Mouse (Mus musculus) limb, embryonic 14.5 days (tissue): Measurements from ENCODE around the gene Erp44. TPM values are rescaled to one million over a fixed set of nuclear protein-coding genes. Genes with fewer than 3 reads are reported as not detected.

Experiments
- ATAC-seq: fragments of 200-750 bp; cut with Nextera tagmentation; 2 replicates; pipeline ENCODE4 v1.8.0; 2017; ENCODE audit warnings: low read depth, moderate number of reproducible peaks, moderate TSS enrichment; ENCODE audit not compliant: low FRiP score
- DNase-seq: peaks from one replicate; pipeline ENCODE4 v3.0.0-alpha.2; 2015; ENCODE audit warnings: low spot score
- H3K27ac ChIP-seq: fragments of 300-500 bp; sonication (generic); replicated peaks from 2 replicates; pipeline ENCODE4 v1.5.1; 2014; ENCODE audit warnings: low read depth, mild to moderate bottlenecking, low read length, moderate library complexity, mixed read lengths
- H3K27me3 ChIP-seq: fragments of 300-500 bp; sonication (generic); 2 replicates; pipeline ENCODE4 v1.6.1; 2014; ENCODE audit warnings: low read length, mixed read lengths; ENCODE audit not compliant: control insufficient read depth, insufficient read depth
- H3K36me3 ChIP-seq: fragments of 300-500 bp; sonication (generic); 2 replicates; pipeline ENCODE4 v1.6.1; 2014; ENCODE audit warnings: mild to moderate bottlenecking, low read length, moderate library complexity, mixed read lengths; ENCODE audit not compliant: control insufficient read depth, insufficient read depth
- H3K4me1 ChIP-seq: fragments of 300-500 bp; sonication (generic); 2 replicates; pipeline ENCODE4 v1.6.1; 2014; ENCODE audit warnings: antibody characterized with exemption, low read length, mixed read lengths; ENCODE audit not compliant: control insufficient read depth, insufficient read depth
- H3K4me2 ChIP-seq: fragments of 300-500 bp; sonication (generic); replicated peaks from 2 replicates; pipeline ENCODE4 v1.6.1; 2014; ENCODE audit warnings: low read depth, mild to moderate bottlenecking, low read length, moderate library complexity; ENCODE audit not compliant: severe bottlenecking
- H3K4me3 ChIP-seq: fragments of 300-500 bp; sonication (generic); replicated peaks from 2 replicates; pipeline ENCODE4 v1.5.1; 2014; ENCODE audit warnings: low read length
- H3K9ac ChIP-seq: fragments of 300-500 bp; sonication (generic); 2 replicates; pipeline ENCODE4 v1.6.1; 2014; ENCODE audit warnings: mild to moderate bottlenecking, low read depth, low read length, moderate library complexity; ENCODE audit not compliant: severe bottlenecking
- H3K9me3 ChIP-seq: fragments of 300-500 bp; sonication (generic); 2 replicates; pipeline ENCODE4 v1.6.1; 2016; ENCODE audit warnings: low read length; ENCODE audit not compliant: control insufficient read depth
- POLR2A ChIP-seq: fragments of 200-500 bp; IDR thresholded peaks from 2 replicates; pipeline ENCODE4 v1.8.0; 2012; ENCODE audit warnings: inconsistent platforms, mild to moderate bottlenecking, moderate library complexity, borderline replicate concordance; ENCODE audit not compliant: insufficient read depth, insufficient read length; ENCODE audit errors: extremely low read depth
- WGBS: fragments of 180-500 bp; shearing (Covaris S2); extraction: QIAGEN DNeasy Blood & Tissue Kit; methylation state at CpG from one replicate; pipeline ENCODE4 v1.1.7; 2014; 5-methylcytosine and 5-hydroxymethylcytosine counted together
- polyA plus RNA-seq, 2 experiments: library from polyadenylated mRNA; depleted of rRNA in 1 of 2; stranded (reverse) in 1 of 2; unstranded in 1 of 2; fragments of >200 nt; fragmentation: Nextera tagmentation in 1 of 2; extraction: Ambion mirVana in 1 of 2; gene quantifications; 2 replicates each; pipeline versions ENCODE4 v1.2.1 to v1.2.3; 2012 to 2014

Gene Erp44
- polyA plus RNA-seq, 2 experiments: 44.9 to 84.6 TPM

DNA sequence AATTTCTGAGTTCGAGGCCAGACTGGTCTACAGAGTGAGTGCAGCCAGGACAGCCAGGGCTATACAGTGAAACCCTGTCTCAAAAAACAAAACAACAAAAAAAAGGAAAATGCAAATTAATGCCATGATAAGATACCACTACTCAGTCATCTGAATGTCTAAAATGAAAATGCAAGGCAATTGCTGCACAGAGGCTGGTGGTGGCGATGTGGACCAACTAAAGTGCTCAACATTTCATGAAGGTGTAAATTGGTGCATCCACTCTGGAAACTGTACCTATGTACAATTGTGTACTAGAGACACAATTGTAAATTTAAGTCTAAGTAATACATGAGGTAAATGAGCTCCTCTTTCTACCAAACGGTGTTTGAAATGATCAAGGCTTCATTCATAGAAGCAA is 36.7 kb upstream of the Erp44 start:
- Histone ChIP-seq H3K4me2 (no peak overlapping the region), H3K27ac (no peak overlapping the region), H3K4me1 (no peaks in the 10 kb centered on the region), H3K9me3 (no peaks in the 10 kb centered on the region), H3K9ac (no peak overlapping the region), H3K27me3 (no peaks in the 10 kb centered on the region), H3K36me3 (no peaks in the 10 kb centered on the region), H3K4me3 (no peak overlapping the region)
- DNase-seq (no peak), ATAC-seq (no peak)
- TF ChIP-seq POLR2A: no peak
- WGBS: 86% methylated on average over 3 of the region's 3 CpGs

DNA sequence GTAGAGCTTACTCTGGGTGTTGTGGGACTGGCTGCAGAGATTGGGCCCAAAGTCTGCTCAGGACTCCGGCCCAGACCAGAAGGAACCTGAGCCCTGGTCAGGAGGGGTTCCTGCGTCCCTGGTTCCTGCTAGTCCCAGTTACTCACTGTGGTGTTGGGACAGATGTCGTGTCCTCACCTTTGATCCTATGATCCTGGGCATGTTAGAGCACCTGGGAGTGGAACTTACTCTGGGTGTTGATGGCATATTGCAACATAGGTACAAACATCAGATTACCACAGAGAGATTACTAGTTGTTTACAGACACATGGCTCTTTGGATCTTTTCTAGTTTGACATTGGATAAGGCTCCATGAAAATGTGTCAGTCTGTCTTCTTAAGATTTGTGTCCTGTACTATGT is 35.5 kb upstream of the Erp44 start:
- no peak overlapping the region for H3K9ac ChIP-seq
- TF ChIP-seq POLR2A: no peak
- DNase-seq (no peak), ATAC-seq (no peak)
- no peaks in the 10 kb centered on the region for H3K27me3 ChIP-seq
- H3K4me3 ChIP-seq: no peak overlapping the region
- no peaks in the 10 kb centered on the region for H3K36me3 ChIP-seq
- no peak overlapping the region for H3K4me2 ChIP-seq
- H3K4me1 ChIP-seq: no peaks in the 10 kb centered on the region
- no peaks in the 10 kb centered on the region for H3K9me3 ChIP-seq
- H3K27ac ChIP-seq: no peak overlapping the region
- 79% methylated on average over 3 of the region's 3 CpGs for WGBS

DNA sequence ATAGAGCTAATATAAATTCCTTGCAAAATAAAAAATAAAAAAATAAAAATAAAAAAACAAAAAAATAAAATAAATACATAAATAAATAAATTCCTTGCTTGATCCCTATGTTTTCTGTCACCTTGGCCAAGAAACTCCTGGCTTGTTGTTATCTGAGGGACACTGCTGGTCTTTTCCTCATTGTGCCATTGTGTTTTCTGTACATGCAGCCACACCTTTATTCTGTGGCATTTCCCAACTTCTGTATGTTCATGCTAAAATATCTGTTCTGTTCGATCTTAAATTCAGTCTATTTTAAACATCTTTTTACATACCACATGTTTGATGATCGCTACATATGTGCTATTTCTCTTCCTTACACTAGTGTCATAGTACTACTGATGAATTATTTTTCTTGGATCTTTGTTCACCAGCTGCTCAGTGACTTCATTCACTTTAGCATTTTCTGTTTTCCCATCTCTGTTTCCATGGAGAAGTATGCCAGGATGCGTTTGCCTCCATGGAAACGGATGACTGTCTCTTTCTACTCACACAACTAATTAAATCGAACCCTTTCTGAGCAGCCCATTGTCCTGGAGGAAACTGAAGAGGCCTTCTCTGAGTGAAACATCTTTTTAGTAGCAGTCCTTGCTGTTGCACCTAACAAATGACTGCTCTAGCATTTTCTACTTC is 7.9 kb upstream of the Erp44 start:
- Histone ChIP-seq H3K36me3 (peaks cover 8% of the 10 kb centered on the region), H3K9me3 (no peaks in the 10 kb centered on the region), H3K4me2 (no peak overlapping the region), H3K9ac (no peak overlapping the region), H3K27me3 (no peaks in the 10 kb centered on the region), H3K4me3 (no peak overlapping the region), H3K4me1 (no peaks in the 10 kb centered on the region), H3K27ac (no peak overlapping the region)
- DNase-seq: no peak
- ATAC-seq: no peak
- TF ChIP-seq POLR2A: no peak
- WGBS: 85% methylated on average over 5 of the region's 5 CpGs

DNA sequence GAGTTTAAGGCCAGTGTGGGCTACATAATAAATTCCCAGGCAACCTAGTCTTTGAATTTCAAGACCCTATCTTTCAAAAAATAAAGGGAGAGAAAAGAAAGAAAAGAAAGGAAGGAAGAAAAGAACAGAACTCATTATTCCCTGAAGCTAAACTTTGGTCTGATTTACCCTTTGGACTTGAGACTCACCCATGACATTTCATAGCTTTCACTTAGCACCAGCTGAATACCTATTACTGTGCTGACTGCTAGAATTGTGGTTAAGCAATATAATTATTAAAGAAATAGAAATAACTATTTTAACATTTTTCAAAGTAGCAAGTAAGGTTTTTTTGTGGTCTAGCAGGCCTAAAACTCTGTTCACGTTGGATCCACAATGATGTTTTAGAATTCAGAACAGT is 1.8 kb upstream of the Erp44 start:
- H3K4me1 ChIP-seq: peaks cover 9% of the 10 kb centered on the region; the same call in 1 of the 2 replicates
- no peak overlapping the region for H3K9ac ChIP-seq
- H3K36me3 ChIP-seq: peaks cover 8% of the 10 kb centered on the region; the same call in 1 of the 2 replicates
- H3K4me3 ChIP-seq: no peak overlapping the region
- no peak for TF ChIP-seq POLR2A
- DNase-seq (no peak), ATAC-seq (no peak)
- no peak overlapping the region for H3K27ac ChIP-seq
- H3K27me3 ChIP-seq: no peaks in the 10 kb centered on the region
- no peaks in the 10 kb centered on the region for H3K9me3 ChIP-seq
- 92% methylated on average over 1 of the region's 1 CpGs for WGBS
- no peak overlapping the region for H3K4me2 ChIP-seq

DNA sequence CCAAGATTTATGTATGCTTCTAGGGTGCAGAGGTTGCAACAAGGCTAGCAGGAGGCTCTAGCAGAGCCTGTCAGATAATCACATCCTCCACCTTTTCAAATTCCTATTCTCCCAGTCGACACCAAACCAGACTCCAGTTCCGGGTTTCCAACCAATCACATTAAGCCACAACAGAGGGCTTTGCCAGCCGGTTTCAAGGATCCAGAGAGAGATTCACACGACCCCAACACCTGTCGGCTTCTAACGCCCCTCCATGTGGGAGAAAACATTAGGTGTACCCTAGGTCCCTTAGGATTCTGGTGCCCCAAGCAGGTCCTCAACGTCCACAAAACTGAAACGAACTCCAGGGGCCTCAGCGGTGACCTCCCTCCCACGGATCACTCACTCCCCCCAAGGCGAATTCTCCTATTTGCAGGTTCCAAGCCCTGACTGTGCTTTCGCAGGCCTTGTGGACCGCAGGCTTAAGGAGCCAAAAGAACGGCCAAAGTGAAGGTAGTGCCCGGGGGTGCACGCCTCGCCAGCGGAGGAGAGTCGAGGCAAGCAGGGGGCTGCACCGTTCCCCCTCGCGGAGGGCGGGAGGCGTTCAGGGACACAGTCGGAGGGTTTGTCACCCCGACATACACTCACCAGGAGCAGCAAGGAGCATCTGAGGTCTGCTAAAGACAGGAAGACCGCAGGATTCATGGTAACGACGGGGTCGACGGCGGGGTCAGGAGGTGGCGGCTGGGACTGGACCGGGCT is 431 bp downstream of the Erp44 start:
- H3K36me3 ChIP-seq: 0 out of 2 replicates have a peak, but pooled peaks cover 4% of the 10 kb centered on the region
- peak overlapping the region; percentile 26 for H3K27ac ChIP-seq
- no peak for TF ChIP-seq POLR2A
- H3K9ac ChIP-seq: peak overlapping the region; percentile 90
- DNase-seq: peak; percentile 29
- no peaks in the 10 kb centered on the region for H3K9me3 ChIP-seq
- peaks cover 9% of the 10 kb centered on the region; the same call in 1 of the 2 replicates for H3K4me1 ChIP-seq
- H3K4me3 ChIP-seq: peak overlapping the region; percentile 80
- no peaks in the 10 kb centered on the region for H3K27me3 ChIP-seq
- peak overlapping the region; percentile 68 for H3K4me2 ChIP-seq
- no peak; the same call in 1 of the 2 replicates for ATAC-seq
- WGBS: 1% methylated on average over 28 of the region's 34 CpGs
